Mouse (Mus musculus) frontal cortex, postnatal 25 days (tissue): Measurements from ENCODE around the gene Rps26.
A peak's percentile ranks its signal among the peaks of the same experiment; 100 is the strongest.

ENCODE experiments used
- DNase-seq, 2 experiments: peaks; one replicate each; pipeline ENCODE4 v3.0.0; 2022; ENCODE audit warnings: low spot score in 2 of 2

Gene Rps26

DNA sequence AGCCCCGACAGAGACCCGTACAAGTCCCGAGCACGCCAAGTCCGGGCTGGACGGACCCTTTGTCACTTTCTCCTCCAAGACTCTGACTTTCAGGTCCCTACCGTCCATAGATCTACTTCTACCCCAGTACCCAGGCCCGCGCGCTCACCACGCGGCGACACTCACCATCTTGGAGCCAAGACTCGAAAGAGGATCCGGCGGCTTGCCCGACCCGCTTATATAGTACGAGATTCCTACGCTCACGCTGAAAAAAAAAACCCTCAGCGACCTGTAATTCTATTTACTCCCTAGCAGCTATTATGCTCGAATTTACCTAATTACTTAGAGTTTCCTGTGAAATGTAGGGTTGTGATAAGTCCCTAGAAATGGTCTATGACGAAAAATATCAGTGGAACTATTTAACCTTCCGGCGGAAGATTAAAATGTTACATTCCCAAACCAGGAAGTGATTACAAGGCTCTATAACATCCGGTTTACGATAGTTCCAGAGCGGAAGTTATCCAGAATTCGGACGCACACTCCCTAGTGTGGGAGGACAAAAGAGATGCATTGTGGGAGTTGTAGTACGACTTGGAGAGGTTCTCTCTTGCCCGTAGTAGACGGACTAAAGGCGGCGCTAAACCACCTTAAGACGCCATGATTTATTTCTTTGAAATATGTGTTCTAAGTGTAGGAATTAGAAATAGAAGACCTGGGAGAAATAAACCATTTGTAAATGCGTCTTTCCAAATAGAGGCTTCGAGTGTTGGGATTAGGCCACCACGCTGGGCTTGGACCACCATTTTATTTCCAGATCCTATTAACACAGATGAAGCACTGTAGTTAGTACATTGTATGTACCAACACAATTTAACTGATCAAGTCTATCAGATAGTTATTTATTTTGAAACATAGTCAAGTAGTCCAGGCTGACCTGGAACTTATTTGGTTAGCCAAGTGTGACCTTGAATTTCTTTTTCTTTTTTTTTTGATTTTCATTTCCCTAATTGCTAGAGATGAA, at the start of gene Rps26:
Gene Rps26, minus strand, starts transcription at position 437 of the 1,000 bp plus-strand sequence.
- peak; percentile 74 to 81 for DNase-seq

DNA sequence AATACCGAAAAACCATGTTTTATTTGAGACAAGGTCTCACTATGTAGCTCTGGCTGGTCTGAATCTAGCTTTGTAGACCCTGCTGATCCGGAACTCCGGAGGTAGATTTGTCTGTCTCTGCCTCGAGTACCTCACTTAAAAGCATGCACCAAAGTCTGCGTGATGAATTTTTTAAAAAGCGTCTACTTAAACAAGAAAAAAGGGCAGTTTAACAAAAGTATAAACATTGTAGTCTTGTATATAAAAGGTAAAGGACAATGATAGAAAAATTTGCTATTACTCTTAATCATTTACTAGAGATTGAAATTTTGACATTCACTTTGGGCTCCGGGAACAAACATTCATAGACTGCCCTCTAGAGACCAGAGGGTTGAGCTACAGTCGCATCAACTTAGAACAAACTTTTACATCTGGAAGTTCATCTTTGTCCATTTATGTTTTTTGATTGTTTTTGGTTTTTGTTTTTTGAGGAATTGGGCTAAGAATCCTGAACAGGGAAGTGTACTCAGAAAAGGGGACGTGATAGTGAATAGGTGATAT, 48.0 kb upstream of the Rps26 start:
- no peak for DNase-seq

DNA sequence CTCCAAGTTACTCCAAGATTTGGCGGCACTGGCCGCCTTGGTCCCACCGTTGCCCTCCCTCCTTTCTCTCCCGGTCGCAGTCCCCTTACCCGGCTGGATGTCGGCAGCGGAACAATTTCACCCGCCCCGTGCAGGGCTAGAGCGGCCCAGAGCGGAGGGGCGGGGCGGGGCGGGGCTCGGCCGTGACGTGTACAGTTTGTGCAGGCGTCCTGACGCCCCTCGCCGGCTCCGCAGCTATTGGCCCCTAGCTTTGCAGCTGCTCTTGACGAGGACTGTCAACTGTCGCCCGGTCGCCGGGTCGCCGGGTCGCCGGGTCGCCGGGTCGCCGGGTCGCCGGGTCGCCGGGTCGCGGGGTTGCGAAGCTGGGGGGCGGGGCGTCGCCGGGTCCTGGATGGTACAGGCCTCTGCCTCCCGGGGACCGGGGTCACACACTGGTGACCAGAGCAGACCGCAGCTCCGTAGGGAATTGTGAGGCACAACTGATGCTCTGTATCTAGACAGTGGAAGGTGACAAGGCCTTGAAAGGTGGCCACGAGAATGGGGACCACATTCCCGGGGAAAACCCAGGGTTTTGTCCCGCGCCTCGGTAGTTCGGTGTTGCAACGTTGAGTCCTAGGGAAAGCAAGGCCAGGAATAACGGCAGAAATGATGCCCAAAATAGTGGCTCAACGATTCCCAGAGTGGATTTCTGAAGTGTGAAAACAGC, 47.4 kb upstream of the Rps26 start, which contains the start of gene Suox:
Gene Suox, minus strand, starts transcription at position 311 of the 706 bp plus-strand sequence.
- DNase-seq, result peak; percentile 64 to 69

DNA sequence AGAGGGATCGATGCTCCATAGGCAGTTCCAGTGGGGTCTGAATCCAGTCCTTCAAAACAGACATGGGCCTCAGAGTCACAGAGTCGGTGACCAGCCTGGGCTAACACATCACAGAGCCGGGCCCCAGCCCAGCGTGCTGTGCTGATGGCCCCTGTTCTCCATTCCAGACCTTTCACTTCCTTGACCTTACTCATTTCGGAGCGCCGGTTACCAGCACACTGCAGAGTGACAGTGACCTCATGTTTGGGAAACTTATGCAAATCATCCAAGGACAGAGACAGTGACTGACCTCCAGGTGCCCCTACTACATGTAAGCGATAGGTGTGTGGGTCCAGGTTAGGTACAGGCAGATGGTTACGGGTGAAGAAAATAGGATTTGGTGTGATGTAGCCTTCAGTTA, 44.6 kb upstream of the Rps26 start:
- DNase-seq, result no peak

DNA sequence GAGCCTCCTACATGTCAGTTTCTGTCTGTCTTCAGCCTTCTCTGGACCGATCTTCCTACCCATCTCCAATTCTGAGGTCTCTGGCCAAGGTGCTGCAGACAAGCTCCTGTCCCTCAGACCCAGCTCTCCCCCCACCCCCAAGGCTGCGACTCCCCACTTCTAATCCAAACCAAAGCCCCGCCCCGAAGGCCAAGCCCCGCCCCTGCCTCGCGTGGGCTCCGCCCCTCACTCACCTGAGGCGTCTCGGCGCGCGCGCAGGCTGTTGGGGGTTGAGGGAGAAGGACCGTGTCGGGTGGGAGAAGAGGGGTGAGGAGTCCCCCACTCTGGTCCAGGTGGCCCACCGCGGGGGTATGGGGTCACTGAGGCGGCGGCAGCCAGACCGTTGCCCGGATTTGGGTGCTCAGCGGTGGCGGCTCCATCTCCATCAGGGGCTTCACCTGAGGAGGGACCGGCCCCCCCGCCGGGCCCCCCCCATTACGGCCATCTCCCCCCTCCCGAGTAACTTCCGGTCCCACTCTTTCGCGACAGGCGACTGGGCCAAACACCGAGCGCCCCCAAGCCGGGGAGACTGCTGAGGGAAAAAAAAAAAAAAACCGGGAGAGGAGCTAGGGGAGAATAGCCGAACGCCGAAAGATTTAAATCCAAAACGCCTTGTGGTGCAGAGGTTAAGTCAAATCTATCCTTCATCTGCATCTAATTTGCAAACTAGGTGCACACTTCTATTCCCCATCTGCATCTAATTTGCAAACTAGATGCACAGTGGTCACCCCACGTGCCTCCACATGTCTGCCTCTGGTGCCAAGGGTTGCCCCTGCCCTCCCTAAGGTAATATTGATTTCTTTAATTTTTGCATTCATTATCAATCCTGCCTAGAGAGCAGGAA, 42.5 kb upstream of the Rps26 start:
- peak; percentile 34 to 52 for DNase-seq

DNA sequence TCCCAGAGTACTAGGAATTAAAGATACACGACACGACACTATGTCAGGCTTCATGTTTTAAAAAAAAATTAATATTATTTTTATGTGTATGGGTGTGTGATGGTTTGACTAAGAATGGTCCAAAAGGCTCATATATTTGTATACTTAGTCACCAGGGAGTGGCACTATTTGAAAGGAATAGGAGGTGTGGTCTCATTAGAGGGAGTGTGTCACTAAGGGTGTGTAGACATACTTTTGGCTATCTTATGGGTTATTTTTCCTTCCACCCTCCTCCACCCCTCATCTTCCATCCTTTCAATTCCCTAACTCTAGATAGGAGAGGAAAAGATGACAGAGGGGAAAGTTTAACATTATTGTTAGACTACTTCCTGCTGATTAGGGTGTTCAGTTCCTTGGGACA, 39.3 kb upstream of the Rps26 start:
- DNase-seq, result no peak

DNA sequence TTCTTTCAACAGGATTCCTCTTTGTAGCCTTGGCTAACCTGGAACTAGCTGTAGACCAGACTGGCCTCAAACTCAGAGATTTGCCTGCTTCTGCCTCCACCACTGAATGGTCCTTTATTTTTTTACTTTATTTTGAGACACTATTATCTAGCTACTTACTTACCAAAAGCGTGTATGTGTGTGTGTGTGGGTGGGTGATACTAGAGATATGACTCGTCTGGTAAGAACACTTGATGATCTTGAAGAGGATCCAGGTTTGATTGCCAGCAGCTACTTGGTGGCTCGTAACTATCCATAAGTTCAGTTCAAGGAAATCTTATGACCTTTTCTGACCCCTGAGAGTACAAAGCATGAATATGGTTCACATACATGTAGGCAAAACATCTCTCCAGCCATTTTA, 38.8 kb upstream of the Rps26 start:
- DNase-seq, result no peak

DNA sequence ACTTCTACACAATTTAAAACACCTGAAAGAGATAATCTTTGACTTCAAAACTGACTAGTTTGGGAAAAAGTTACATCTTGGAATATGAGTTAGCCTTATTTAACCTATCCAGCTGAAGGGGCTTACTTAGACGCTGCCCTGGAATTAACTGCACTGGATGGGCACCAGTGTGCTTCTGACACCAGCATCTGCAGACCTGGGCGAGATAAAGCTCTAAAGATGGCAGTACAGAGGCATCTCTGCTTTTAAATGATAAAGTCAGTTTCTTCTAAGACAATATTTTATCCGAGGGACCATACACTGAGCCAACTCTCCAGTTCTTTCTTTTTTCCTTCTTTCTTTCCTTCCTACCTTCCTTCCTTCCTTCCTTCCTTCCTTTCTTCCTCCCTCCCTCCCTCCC, 38.3 kb upstream of the Rps26 start:
- DNase-seq, result no peak

DNA sequence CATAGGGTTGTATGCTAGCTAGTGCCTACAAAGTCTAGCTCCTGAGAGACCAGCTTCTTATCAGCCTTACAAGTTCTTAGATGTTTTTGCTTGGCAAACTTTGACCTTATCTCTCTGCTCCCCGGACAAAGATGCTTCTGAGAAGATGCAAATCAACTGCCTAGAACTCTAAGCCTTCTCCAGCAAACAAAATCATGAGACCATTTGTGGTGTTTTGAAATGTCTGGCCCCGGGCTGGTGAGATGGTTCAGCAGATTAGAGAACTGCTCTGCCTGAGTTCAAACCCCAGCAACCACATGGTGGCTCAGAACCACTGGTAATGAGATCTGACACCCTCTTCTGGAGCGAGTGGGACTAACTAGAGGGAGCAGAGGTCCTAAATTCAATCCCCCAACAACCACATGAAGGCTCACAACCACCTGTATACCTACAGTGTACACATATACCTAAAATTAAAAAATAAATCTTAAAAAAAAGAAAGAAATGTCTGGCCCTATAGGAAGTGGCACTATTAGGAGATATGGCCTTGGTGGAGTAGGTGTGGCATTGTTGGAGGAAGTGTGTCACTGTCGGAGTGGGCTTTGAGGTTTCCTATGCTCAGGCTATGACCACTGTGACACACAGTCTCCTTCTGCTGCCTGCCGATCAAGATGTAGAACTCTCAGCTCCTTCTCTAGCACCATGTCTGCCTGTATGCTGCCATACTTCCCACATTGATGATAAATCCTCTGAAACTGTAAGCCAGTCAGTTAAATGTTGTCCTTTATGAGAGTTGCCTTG, 37.1 kb upstream of the Rps26 start:
- no peak for DNase-seq

DNA sequence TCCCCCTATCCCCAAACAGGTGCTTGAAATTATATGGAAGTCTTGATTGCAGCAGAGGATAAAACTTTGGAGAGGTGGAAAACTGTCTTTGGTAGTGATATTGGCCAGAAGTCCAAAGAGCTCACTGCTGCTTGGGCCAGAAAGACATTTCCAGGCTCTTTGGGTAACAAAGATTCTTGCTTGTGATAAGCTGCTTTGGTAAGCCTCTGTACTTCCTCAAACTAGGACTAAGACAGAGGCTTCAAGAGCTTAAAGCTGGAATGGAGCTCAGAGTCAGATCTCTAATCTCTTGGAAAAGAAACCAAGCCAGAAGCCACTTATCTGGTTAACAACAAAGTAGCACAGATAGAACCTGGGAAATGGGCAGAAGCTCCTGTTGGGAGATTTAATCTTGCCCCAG, 35.9 kb upstream of the Rps26 start:
- DNase-seq, result no peak

DNA sequence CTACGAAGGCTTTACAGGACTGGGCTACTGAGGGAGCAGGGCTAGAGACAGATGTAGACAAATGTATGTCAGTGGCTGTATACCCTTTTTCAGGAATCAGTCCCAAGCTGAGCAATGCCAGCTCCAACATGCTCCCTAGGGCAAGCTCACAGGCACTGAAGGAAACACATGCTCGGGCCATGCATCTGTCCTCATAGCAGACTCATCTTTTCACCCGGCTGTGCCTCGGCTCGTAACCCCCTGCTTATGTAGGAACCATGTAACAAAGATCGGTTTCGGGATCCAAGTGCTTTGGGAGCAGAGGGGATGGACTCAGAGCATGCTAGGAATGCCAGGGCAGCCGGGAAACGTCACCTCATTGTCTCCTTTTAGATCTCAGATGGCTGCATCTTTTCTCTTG, 32.9 kb upstream of the Rps26 start:
- no peak for DNase-seq

DNA sequence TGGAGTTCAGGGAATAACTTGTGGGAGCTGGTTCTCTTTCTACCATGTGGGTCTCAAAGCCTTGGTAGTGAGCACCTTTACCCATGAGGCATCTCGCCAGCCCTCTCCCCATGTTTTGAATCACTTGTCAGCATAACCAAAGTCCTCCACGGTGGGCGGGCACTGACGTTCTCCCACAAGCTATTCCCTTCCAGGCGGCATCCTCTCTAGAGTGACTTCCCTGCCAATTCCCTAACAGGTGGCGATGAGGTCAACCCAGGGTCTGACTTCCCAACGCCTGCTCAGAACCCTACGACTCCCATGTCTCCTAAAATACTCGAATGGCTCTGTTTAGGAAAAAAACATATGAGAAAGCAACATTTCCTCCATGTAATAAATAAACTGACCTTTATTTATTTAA, 31.3 kb upstream of the Rps26 start:
- no peak for DNase-seq

DNA sequence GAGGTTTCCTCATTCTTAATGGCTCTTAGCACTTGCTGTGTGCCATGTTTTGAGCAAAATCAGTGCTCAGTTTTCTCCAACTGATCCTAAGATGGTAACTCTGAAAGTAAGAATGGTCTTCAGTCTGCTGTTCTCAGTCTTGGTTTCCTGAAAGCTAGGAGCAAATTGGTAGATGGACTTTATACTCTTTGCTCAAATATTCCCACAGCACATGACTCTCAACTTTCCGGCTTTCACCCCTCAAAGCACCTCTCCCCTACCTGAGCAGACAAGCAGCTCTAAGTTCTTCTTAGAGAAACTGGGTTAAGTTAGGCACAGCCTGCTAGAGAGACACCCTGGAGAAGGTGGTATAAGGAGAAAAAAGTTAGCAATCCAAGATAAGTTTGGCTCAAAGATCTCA, 30.2 kb upstream of the Rps26 start:
- no peak for DNase-seq

DNA sequence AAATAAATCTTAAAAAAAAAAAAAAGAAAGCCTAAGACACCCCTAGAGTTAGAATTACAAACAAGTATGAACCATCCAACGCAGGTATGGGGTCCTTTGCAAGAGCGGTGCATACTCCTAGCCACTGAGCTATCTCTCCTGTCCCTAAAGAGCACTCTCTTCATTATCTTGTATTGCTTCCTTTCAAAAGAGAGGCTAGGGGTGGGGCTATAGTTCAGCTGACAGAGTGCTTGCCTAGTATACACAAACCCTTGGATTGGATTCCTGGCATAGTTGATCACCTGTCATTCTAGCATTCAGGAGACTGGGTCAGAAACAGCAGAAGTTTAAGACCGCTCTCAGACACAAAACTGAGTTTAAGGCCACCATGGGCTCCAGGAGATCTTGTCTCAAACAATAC, 28.7 kb upstream of the Rps26 start:
- no peak for DNase-seq

DNA sequence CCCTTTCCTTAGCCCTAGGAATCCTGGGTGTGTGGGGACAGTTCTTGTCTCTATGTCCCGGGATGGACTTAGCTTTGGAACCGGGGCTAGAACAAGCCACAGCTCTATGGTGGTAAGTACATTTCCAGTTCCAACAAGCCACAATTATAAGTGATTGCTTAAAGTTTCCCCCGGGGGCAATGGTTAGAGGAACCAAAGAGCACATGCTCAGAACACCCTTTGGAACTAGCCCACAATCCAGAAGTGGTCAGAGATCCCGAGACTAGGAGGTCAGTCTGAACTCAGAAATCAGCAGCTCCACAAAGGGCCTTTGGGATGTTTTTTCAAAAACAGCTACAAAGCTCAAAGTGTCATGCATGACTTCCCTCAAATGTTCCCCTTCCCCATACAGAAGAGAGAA, 27.3 kb upstream of the Rps26 start:
- no peak for DNase-seq

DNA sequence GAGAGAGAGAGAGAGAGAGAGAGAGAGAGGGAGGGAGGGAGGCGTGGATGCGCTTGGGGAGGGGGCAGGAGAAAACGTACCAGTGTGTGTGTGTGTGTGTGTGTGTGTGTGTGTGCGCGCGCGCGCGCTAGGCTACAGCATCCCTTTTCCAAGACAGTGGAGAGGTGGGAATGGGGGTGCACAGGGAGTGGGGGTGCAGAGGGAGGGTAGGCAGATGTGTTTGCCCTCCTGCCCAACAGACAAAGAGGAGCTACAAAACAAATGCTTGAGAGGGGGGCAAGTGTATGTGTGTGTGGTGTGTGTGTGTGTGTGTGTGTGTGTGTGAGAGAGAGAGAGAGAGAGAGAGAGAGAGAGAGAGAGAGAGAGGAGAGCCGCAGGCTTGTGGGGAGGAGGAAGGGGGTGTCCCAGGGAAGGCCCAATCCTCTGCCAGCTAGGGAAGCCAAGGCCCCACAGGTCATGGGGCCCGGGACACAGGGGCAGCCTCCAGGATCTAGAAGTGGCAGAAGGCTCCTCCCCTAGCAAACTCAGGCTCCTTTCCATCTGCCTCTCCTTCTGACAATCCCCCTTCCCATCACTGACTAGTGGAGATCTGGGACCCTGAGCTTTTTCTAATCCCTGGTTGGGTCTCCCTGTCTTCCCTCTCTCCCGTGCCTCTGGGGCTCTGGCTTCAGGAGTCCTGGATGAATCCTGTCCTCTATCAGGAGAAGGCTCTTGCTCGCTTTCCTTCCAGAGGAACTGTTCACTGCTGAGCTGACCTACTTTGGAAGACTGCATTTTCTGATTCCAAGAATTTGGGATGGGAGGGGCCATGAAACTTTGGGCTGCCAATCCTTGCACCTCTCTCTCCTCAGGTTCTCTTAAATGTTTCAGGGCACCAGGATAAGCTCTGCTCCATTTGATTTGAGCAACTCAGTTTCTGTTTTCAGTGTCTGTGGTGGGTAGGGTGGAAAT, 19.9 kb upstream of the Rps26 start:
- DNase-seq, result peak in 1 of 2 experiments; percentile 32

DNA sequence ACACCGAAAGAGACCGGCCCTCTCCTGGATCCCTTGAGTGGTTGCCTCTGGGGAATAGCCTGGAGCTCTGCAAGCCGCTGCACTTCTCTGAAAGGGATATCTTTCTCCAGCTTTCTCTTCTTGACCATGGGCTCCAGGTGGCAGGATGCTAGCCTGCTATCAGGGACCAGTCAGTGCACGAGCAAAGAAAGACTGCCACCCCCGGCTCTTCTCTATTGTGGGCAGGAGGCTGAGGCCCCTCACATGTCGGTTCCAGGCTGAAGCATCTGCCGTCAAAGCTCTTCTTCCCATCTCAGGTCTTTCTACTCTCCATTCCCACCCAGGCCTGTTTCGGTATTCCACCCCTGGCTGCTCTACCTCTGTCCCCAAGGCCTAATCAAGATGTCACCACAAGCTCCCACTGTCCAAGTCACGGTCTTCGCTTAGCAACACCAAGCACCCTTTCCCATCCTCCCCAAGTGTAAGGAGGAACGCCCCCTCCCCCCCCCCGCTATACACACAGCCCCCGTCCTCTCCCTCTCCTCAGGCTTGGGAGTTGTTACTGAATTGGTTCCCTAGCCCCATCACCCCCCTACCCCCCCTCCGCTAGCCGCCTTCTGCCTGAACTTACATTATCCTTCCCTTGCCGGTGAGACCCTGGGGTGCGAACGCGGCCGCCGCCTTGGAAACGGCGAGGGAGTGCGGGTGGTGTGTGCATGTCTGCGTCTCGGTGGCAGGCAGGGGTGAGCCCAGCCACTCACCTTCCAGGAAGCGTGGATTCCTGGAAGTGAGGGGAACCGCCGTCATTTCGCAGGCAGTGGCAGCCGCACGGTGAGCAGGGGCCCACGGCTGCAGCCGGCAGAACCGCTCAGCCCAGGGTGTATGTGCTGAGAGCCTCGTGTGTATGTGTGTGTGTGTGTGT, 18.8 kb upstream of the Rps26 start, which contains the start of gene Ikzf4:
Gene Ikzf4, minus strand, starts transcription at position 881 of the 901 bp plus-strand sequence.
- peak in 1 of 2 experiments; percentile 49 for DNase-seq

DNA sequence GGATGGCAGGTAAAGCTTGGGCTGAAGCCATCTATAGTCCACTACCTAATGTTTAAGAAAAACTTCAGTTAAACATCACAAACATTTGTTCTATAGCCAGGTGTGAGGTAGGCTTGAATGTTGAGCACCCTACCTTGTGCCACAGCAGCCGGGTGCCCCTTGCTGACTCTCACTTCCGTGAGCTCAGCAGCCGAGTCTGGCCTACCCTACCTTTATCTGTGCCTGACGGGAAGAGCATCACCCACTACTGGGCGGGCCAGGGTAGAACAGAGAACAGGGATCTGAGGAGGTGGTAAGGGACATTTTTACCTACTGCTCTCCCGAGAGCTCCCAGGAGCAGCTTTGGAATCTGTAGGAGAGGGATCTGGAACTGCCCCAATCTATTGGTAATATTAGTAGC, 16.2 kb upstream of the Rps26 start:
- DNase-seq, result no peak
